Mouse (Mus musculus): ENCODE results near the gene Catsper4.

Catsper4 gene

GRCm38 (mm10) chr4:134181825-134182224 lies 45.4 kb downstream of the Catsper4 start:
- DNase-seq (ENCODE audit: low spot score in 2 of 2) = no peak

GRCm38 (mm10) chr4:134181112-134181511 lies 46.1 kb downstream of the Catsper4 start:
- DNase-seq (ENCODE audit: low spot score in 2 of 2) = no peak

- no peak for DNase-seq (ENCODE audit: low spot score in 2 of 2)
These were observed 54.8 kb downstream of the Catsper4 start for GRCm38 (mm10) chr4:134172391-134172790.

GRCm38 (mm10) chr4:134166906-134167305 lies 60.3 kb downstream of the Catsper4 start:
- DNase-seq (ENCODE audit: low spot score in 2 of 2) = no peak

- DNase-seq (ENCODE audit: low spot score in 2 of 2) = peak; percentile 64 to 67
These were observed 61.4 kb downstream of the Catsper4 start for GRCm38 (mm10) chr4:134165548-134166465.

GRCm38 (mm10) chr4:134165024-134165423 lies 62.2 kb downstream of the Catsper4 start:
- no peak for DNase-seq (ENCODE audit: low spot score in 2 of 2)

- no peak for DNase-seq (ENCODE audit: low spot score in 2 of 2)
These were observed 62.6 kb downstream of the Catsper4 start for GRCm38 (mm10) chr4:134164591-134164990.
